Mouse (Mus musculus) embryonic fibroblast, embryonic 13.5 days (primary cell): ENCODE data around the gene Gm10518.

Experiments used
- CTCF ChIP-seq: IDR thresholded peaks from 2 replicates; pipeline ENCODE4 v1.5.1; 2011; ENCODE audit warnings: mild to moderate bottlenecking, control low read depth, low read length, moderate library complexity, borderline replicate concordance; ENCODE audit not compliant: insufficient read depth
- POLR2A ChIP-seq: IDR thresholded peaks from 2 replicates; pipeline ENCODE4 v1.6.1; 2011; ENCODE audit warnings: low read depth, mild to moderate bottlenecking, control low read depth, low read length, moderate library complexity

DNA sequence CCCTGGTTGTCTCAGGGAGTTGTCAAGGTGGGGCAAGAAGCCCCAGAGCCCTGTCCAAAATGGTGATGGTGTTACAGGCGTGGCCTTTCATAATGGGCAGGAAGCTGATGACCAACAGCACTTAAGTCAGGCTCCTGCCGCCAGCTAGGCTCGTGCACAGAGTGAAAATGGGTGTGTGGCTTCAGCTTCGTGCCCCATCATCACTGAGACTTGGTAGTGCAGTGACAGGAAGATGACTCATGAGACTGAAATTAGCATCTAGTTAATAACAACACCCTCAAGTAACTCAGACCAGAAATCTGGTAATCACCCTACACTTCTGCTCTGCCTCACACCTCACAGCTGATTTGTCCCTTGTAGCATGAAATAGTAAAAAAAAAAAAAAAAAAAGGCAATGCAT lies 25.7 kb downstream of the Gm10518 start:
- TF ChIP-seq CTCF (no peak), POLR2A (no peak)
